In the genomic region with DNA sequence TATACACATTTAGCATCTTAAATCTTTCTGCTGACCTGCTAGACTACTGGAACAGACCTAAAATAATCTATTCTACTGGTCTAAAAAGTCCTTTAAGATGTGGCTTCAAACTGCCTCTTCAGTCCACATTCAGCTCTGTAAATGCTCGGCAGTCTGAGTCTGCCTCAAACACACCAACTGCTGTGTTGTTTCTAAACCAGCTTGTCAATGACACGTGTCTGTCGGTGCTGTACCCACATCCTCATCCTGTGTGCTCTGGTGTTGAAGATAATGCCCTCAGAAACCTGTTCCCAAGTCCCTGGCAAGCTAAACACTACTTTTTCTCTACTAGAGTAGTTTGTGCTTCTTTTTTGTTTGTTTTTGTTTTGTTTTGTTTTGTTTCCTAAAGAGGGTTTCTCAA, we compare ENCODE assay signal across 15 mouse cellular contexts. TPM values are rescaled to one million over a fixed set of nuclear protein-coding genes. Genes with fewer than 3 reads are reported as not detected.
A peak's percentile ranks its signal among the peaks of the same experiment; 100 is the strongest.
DNase-seq lines count a peak whose midpoint lies in the region; ATAC-seq and TF ChIP-seq lines count a peak whose summit lies in the region.
"Had no signal": no experiment of that assay in that cellular context is flagged by ENCODE, and none has a peak within 500 bp of the region (broad histone marks: within the 10 kb centered on the region; RNA-seq: fewer than 3 reads in every experiment).

No protein-coding gene starts in this region.

- no peak for TF ChIP-seq CTCF in spleen, adult 2 months (IDR thresholded peaks at IDR 0.05; ENCODE audit: extremely low read depth, insufficient read depth, insufficient read length, insufficient replicate concordance)

- WGBS in spleen, adult 2 months, result 6% methylated on average over 3 of the region's 3 CpGs
- 31% methylated on average over 3 of the region's 3 CpGs for WGBS in liver, embryonic 11.5 days
- 74% methylated on average over 3 of the region's 3 CpGs for WGBS in limb, embryonic 10.5 days
- 73% methylated on average over 3 of the region's 3 CpGs for WGBS in intestine, embryonic 15.5 days

- peak; percentile 79 for ATAC-seq in liver, embryonic 11.5 days (replicated peaks; ENCODE audit: low FRiP score)
- no peak for ATAC-seq in intestine, embryonic 15.5 days

- no peak overlapping the region for H3K4me3 ChIP-seq in spleen, adult 2 months (ENCODE audit: extremely low read depth, insufficient read depth, insufficient read length)
- H3K4me3 ChIP-seq in liver, embryonic 11.5 days (ENCODE audit: low read depth, low read length), result no peak overlapping the region
- H3K4me3 ChIP-seq in limb, embryonic 10.5 days, result no peak overlapping the region
- H3K4me3 ChIP-seq in intestine, embryonic 15.5 days (replicated peaks), result no peak overlapping the region
- H3K4me3 ChIP-seq: hindbrain, embryonic 12.5 days; kidney, embryonic 15.5 days had no signal

- H3K4me1 ChIP-seq in spleen, adult 2 months (ENCODE audit: control insufficient read depth, insufficient read depth, insufficient read length), result peaks cover 10% of the 10 kb centered on the region
- H3K4me1 ChIP-seq in liver, embryonic 11.5 days (replicated peaks; ENCODE audit: control insufficient read depth, insufficient read depth, low read length), result peaks cover 14% of the 10 kb centered on the region
- no peaks in the 10 kb centered on the region for H3K4me1 ChIP-seq in limb, embryonic 10.5 days
- H3K4me1 ChIP-seq in intestine, embryonic 15.5 days (replicated peaks), result no peaks in the 10 kb centered on the region
- H3K4me1 ChIP-seq: hindbrain, embryonic 12.5 days had no signal

- no peak overlapping the region for H3K9ac ChIP-seq in liver, embryonic 11.5 days (ENCODE audit: low read depth, low read length)
- H3K9ac ChIP-seq in intestine, embryonic 15.5 days, result no peak overlapping the region
- H3K9ac ChIP-seq: hindbrain, embryonic 12.5 days; kidney, embryonic 15.5 days had no signal

- H3K9me3 ChIP-seq in liver, embryonic 11.5 days (ENCODE audit: control insufficient read depth, low read length), result no peaks in the 10 kb centered on the region
- H3K9me3 ChIP-seq in limb, embryonic 10.5 days (replicated peaks), result no peaks in the 10 kb centered on the region
- no peaks in the 10 kb centered on the region for H3K9me3 ChIP-seq in intestine, embryonic 15.5 days
- H3K9me3 ChIP-seq: hindbrain, embryonic 12.5 days; kidney, embryonic 15.5 days had no signal

- no peaks in the 10 kb centered on the region for H3K36me3 ChIP-seq in spleen, adult 2 months (ENCODE audit: control insufficient read depth, insufficient read depth, low read length)
- H3K36me3 ChIP-seq in liver, embryonic 11.5 days (ENCODE audit: control insufficient read depth, insufficient read depth, low read length), result no peaks in the 10 kb centered on the region
- no peaks in the 10 kb centered on the region for H3K36me3 ChIP-seq in limb, embryonic 10.5 days
- no peaks in the 10 kb centered on the region for H3K36me3 ChIP-seq in intestine, embryonic 15.5 days
- H3K36me3 ChIP-seq: hindbrain, embryonic 12.5 days; kidney, embryonic 15.5 days had no signal

- H3K27ac ChIP-seq in spleen, adult 2 months (ENCODE audit: insufficient read depth, low read length), result peak overlapping the region; percentile 63; the same call in 1 of the 2 replicates
- H3K27ac ChIP-seq in liver, embryonic 11.5 days (ENCODE audit: low read depth, low read length), result peak overlapping the region; percentile 16; the same call in 1 of the 2 replicates
- H3K27ac ChIP-seq in limb, embryonic 10.5 days, result no peak overlapping the region
- H3K27ac ChIP-seq in intestine, embryonic 15.5 days, result no peak overlapping the region
- H3K27ac ChIP-seq: hindbrain, embryonic 12.5 days; kidney, embryonic 15.5 days had no signal

- peak; percentile 35 to 56 for DNase-seq in spleen, adult 2 months (ENCODE audit: low read depth in 1 of 2, low spot score in 2 of 2)
- DNase-seq in spleen, adult 18-20 months, result no peak
- no peak for DNase-seq in liver, embryonic 11.5 days (ENCODE audit: low spot score)
- DNase-seq in naive thymus-derived CD4-positive, alpha-beta T cell, adult 2 months (ENCODE audit: low read depth), result peak; percentile 86
- peak; percentile 55 for DNase-seq in thymus, postnatal 4 days
- no peak for DNase-seq in limb, embryonic 10.5 days (ENCODE audit: low spot score)
- no peak for DNase-seq in heart, postnatal 10 days
- DNase-seq: adrenal gland, postnatal 36 days; cerebellum, adult 18-20 months; lung, adult 2 months; right cerebral cortex, postnatal 25 days had no signal

- no peak overlapping the region for H3K4me2 ChIP-seq in liver, embryonic 11.5 days
- H3K4me2 ChIP-seq in intestine, embryonic 15.5 days (replicated peaks), result no peak overlapping the region
- H3K4me2 ChIP-seq: hindbrain, embryonic 12.5 days; kidney, embryonic 15.5 days; midbrain, embryonic 11.5 days had no signal

- no peak for TF ChIP-seq POLR2A in spleen, adult 2 months (IDR thresholded peaks at IDR 0.05; ENCODE audit: low read depth, low read length)

- intact Hi-C loops in heart, postnatal 10 days (cut with DNase I), result no loop called here

- no peaks in the 10 kb centered on the region for H3K27me3 ChIP-seq in spleen, adult 2 months (ENCODE audit: control insufficient read depth, insufficient read depth, low read length)
- no peaks in the 10 kb centered on the region for H3K27me3 ChIP-seq in liver, embryonic 11.5 days (replicated peaks; ENCODE audit: control insufficient read depth, insufficient read depth, low read length)
- H3K27me3 ChIP-seq in limb, embryonic 10.5 days (ENCODE audit: low read depth, poor library complexity, severe bottlenecking), result no peaks in the 10 kb centered on the region
- H3K27me3 ChIP-seq in intestine, embryonic 15.5 days (replicated peaks), result no peaks in the 10 kb centered on the region
- H3K27me3 ChIP-seq: hindbrain, embryonic 12.5 days; kidney, embryonic 15.5 days had no signal

RNA-seq across cellular contexts. Expression of gene Mbnl1, which starts 58.9 kb away (rescaled TPM):
- polyA plus RNA-seq in spleen, adult 2 months (2012; rRNA removed), result 159 and 196 TPM in 2 replicates
- polyA plus RNA-seq in liver, embryonic 11.5 days (2014; fragmentation: Nextera tagmentation; extraction: Ambion mirVana), result 242 and 268 TPM in 2 replicates
- 51.2 and 53.1 TPM in 2 replicates for polyA plus RNA-seq in limb, embryonic 10.5 days (2016; fragmentation: Nextera tagmentation; extraction: Ambion mirVana)
- polyA plus RNA-seq in intestine, embryonic 15.5 days (2015; fragmentation: Nextera tagmentation; extraction: Ambion mirVana), result 107 and 119 TPM in 2 replicates
- 100 to 1,000 TPM; 185 to 187 TPM for total RNA-seq in heart, postnatal 10 days (2021)

Comparison
In these comparisons a context has a peak if more than half of its experiments do, and no peak if none do; other contexts are left out.
1. DNase-seq: peak in spleen, adult 2 months (2 of 2), naive thymus-derived CD4-positive, alpha-beta T cell, adult 2 months (single experiment) and thymus, postnatal 4 days (single experiment); none in spleen, adult 18-20 months (0 of 2), liver, embryonic 11.5 days (single experiment), limb, embryonic 10.5 days (single experiment) and heart, postnatal 10 days (0 of 2).
2. H3K27ac ChIP-seq: peak in spleen, adult 2 months (single experiment) and liver, embryonic 11.5 days (single experiment); none in limb, embryonic 10.5 days (single experiment) and intestine, embryonic 15.5 days (single experiment).